Mouse (Mus musculus): ENCODE results near the gene Ube2d1. TPM values are rescaled to one million over a fixed set of nuclear protein-coding genes. Genes with fewer than 3 reads are reported as not detected.

The Ube2d1 gene
- polyA plus RNA-seq, 1 experiment: 34.0 TPM

DNA sequence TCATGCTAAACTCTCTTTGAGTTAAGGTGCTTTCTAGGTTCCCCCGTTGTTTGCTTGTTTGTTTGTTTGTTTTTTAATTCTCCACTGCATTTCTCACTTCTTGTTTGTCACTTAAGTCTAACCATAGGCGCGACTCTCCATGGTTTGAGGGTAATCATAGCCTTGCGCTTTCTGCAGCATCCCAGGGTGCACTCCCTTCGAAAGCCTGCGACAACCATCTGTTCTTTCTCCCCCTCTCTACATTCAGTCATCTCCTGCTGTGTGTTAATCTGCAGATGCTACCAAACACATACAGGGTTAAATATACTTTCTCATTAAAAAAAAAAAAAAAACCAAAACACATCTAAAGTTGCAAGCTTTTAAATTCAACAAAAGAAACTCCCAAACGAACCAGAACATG is 31.4 kb upstream of the Ube2d1 start:
- no peak overlapping the region for H3ac ChIP-seq (ENCODE audit: control insufficient read depth, insufficient read length, low read depth)
- TF ChIP-seq CEBPB (IDR thresholded peaks at IDR 0.05; ENCODE audit: low read depth): no peak
- no peak for TF ChIP-seq FOSL1 (IDR thresholded peaks at IDR 0.05; ENCODE audit: insufficient read depth, low read length, poor library complexity, severe bottlenecking)
- TF ChIP-seq USF1 (IDR thresholded peaks at IDR 0.05; ENCODE audit: low read depth): no peak
- no peak for TF ChIP-seq CTCF (IDR thresholded peaks at IDR 0.05; ENCODE audit: control insufficient read depth, insufficient read depth, insufficient read length)
- no peak for TF ChIP-seq MAX (IDR thresholded peaks at IDR 0.05)
- no peak for TF ChIP-seq MYOG (IDR thresholded peaks at IDR 0.05; ENCODE audit: control insufficient read depth, extremely low read depth, insufficient read length)
- TF ChIP-seq MYOD1 (IDR thresholded peaks at IDR 0.05; ENCODE audit: control insufficient read depth, insufficient read length, low read depth): no peak
- no peaks in the 10 kb centered on the region for H3K36me3 ChIP-seq (ENCODE audit: control insufficient read depth, insufficient read depth)
- no peaks in the 10 kb centered on the region for H3K27me3 ChIP-seq (ENCODE audit: control insufficient read depth, insufficient read depth, insufficient read length)
- no peaks in the 10 kb centered on the region for H3K79me3 ChIP-seq (ENCODE audit: low read depth)
- no peak overlapping the region for H3K4me3 ChIP-seq (ENCODE audit: insufficient read depth, poor library complexity, severe bottlenecking)
- H3K79me2 ChIP-seq (ENCODE audit: control insufficient read depth, insufficient read depth): no peaks in the 10 kb centered on the region

DNA sequence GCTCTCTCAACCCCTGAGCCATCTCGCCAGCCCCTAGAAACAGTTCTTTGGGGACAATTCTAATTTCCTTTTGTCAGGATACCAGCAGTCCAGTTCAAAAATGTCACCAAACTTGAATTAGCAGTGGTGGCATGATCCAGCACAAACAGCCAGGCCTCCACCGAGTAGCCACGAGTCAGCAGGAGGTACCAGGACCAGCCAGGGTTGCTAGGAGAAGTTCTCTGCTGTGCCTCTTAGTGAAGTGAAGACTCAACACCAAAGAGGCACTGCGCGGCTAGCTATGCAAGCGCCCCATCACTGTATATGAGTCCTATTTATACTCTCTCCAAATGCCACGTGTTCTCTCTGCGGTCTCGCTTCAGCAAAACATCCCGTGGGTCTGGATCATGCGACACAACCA is 31.0 kb upstream of the Ube2d1 start:
- Histone ChIP-seq H3ac (ENCODE audit: control insufficient read depth, insufficient read length, low read depth) (no peak overlapping the region), H3K79me3 (ENCODE audit: low read depth) (no peaks in the 10 kb centered on the region), H3K79me2 (ENCODE audit: control insufficient read depth, insufficient read depth) (no peaks in the 10 kb centered on the region), H3K36me3 (ENCODE audit: control insufficient read depth, insufficient read depth) (no peaks in the 10 kb centered on the region), H3K27me3 (ENCODE audit: control insufficient read depth, insufficient read depth, insufficient read length) (no peaks in the 10 kb centered on the region), H3K4me3 (ENCODE audit: insufficient read depth, poor library complexity, severe bottlenecking) (no peak overlapping the region)
- TF ChIP-seq FOSL1 (IDR thresholded peaks at IDR 0.05; ENCODE audit: insufficient read depth, low read length, poor library complexity, severe bottlenecking) (no peak), USF1 (IDR thresholded peaks at IDR 0.05; ENCODE audit: low read depth) (no peak), CEBPB (IDR thresholded peaks at IDR 0.05; ENCODE audit: low read depth) (no peak), MAX (IDR thresholded peaks at IDR 0.05) (no peak), MYOG (IDR thresholded peaks at IDR 0.05; ENCODE audit: control insufficient read depth, extremely low read depth, insufficient read length) (no peak), CTCF (IDR thresholded peaks at IDR 0.05; ENCODE audit: control insufficient read depth, insufficient read depth, insufficient read length) (no peak), MYOD1 (IDR thresholded peaks at IDR 0.05; ENCODE audit: control insufficient read depth, insufficient read length, low read depth) (no peak)

DNA sequence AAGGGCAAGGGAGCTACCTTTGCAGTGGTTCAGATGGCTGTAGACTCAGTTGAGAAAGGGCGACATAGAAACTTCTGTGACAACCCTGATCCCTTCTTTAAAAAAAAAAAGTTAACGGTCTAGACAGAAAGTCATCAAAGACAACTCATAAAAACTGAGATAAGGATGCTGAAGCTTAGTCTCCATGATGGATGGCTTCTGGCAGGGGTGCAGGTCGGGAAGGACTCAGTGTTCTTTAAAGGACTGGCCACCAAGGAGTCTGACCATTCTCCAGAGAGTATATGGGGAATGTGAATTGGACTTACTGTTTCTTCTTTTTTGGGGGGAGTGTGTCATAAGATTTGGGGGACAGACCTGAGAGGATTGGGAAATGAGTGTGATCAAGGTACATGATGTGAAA is 29.5 kb upstream of the Ube2d1 start:
- Histone ChIP-seq H3K79me2 (ENCODE audit: control insufficient read depth, insufficient read depth) (no peaks in the 10 kb centered on the region), H3K4me3 (ENCODE audit: insufficient read depth, poor library complexity, severe bottlenecking) (no peak overlapping the region), H3K79me3 (ENCODE audit: low read depth) (no peaks in the 10 kb centered on the region), H3K36me3 (ENCODE audit: control insufficient read depth, insufficient read depth) (no peaks in the 10 kb centered on the region), H3ac (ENCODE audit: control insufficient read depth, insufficient read length, low read depth) (no peak overlapping the region), H3K27me3 (ENCODE audit: control insufficient read depth, insufficient read depth, insufficient read length) (no peaks in the 10 kb centered on the region)
- TF ChIP-seq MAX (IDR thresholded peaks at IDR 0.05) (no peak), CTCF (IDR thresholded peaks at IDR 0.05; ENCODE audit: control insufficient read depth, insufficient read depth, insufficient read length) (no peak), MYOG (IDR thresholded peaks at IDR 0.05; ENCODE audit: control insufficient read depth, extremely low read depth, insufficient read length) (no peak), USF1 (IDR thresholded peaks at IDR 0.05; ENCODE audit: low read depth) (no peak), MYOD1 (IDR thresholded peaks at IDR 0.05; ENCODE audit: control insufficient read depth, insufficient read length, low read depth) (no peak), CEBPB (IDR thresholded peaks at IDR 0.05; ENCODE audit: low read depth) (no peak), FOSL1 (IDR thresholded peaks at IDR 0.05; ENCODE audit: insufficient read depth, low read length, poor library complexity, severe bottlenecking) (no peak)

DNA sequence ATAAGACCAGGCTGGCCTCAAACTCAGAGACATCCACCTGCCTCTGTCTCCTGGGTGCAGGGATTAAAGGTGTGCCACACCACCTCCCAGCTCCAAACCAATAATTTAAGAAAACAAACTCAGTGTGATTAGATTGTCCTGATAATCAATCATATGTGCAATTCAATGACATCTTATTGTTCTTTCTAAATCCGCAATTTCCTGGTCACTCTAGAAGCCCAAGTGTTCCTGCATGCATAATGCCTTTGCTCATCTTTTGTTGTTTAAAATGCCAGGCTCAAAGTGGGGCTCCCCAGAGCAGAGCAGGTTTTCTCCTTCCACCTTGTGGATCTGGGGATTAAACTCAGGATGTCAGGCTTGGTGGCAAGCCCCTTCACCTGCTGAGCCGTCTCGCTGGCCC is 25.2 kb upstream of the Ube2d1 start:
- H3K79me3 ChIP-seq (ENCODE audit: low read depth): no peaks in the 10 kb centered on the region
- no peak overlapping the region for H3K4me3 ChIP-seq (ENCODE audit: insufficient read depth, poor library complexity, severe bottlenecking)
- no peaks in the 10 kb centered on the region for H3K36me3 ChIP-seq (ENCODE audit: control insufficient read depth, insufficient read depth)
- H3K27me3 ChIP-seq (ENCODE audit: control insufficient read depth, insufficient read depth, insufficient read length): no peaks in the 10 kb centered on the region
- H3K79me2 ChIP-seq (ENCODE audit: control insufficient read depth, insufficient read depth): no peaks in the 10 kb centered on the region
- no peak overlapping the region for H3ac ChIP-seq (ENCODE audit: control insufficient read depth, insufficient read length, low read depth)
- TF ChIP-seq CTCF (IDR thresholded peaks at IDR 0.05; ENCODE audit: control insufficient read depth, insufficient read depth, insufficient read length): no peak
- TF ChIP-seq CEBPB (IDR thresholded peaks at IDR 0.05; ENCODE audit: low read depth): no peak
- TF ChIP-seq MYOG (IDR thresholded peaks at IDR 0.05; ENCODE audit: control insufficient read depth, extremely low read depth, insufficient read length): no peak
- no peak for TF ChIP-seq MYOD1 (IDR thresholded peaks at IDR 0.05; ENCODE audit: control insufficient read depth, insufficient read length, low read depth)
- TF ChIP-seq FOSL1 (IDR thresholded peaks at IDR 0.05; ENCODE audit: insufficient read depth, low read length, poor library complexity, severe bottlenecking): no peak
- TF ChIP-seq USF1 (IDR thresholded peaks at IDR 0.05; ENCODE audit: low read depth): no peak
- TF ChIP-seq MAX (IDR thresholded peaks at IDR 0.05): no peak

DNA sequence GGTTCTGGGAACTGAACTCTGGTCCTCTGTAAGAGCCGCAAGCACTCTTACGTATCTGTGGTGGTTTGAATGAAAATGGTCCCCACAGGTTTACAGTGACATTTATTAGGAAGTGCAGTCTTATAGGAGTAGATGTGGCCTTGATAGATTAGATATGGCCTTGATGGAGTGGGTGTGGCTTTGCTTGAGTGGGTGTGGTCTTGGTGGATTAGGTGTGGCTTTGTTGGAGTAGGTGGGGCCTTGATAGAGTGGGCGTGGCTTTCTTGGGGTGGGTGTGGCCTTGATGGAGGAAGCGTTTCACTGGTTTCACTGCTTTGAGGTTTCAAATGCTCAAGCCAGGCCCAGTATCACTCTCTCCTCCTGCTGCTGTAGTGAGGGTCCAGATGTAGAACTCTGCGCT is 23.1 kb upstream of the Ube2d1 start:
- Histone ChIP-seq H3K27me3 (ENCODE audit: control insufficient read depth, insufficient read depth, insufficient read length) (no peaks in the 10 kb centered on the region), H3ac (ENCODE audit: control insufficient read depth, insufficient read length, low read depth) (no peak overlapping the region), H3K79me3 (ENCODE audit: low read depth) (no peaks in the 10 kb centered on the region), H3K4me3 (ENCODE audit: insufficient read depth, poor library complexity, severe bottlenecking) (no peak overlapping the region), H3K36me3 (ENCODE audit: control insufficient read depth, insufficient read depth) (no peaks in the 10 kb centered on the region), H3K79me2 (ENCODE audit: control insufficient read depth, insufficient read depth) (no peaks in the 10 kb centered on the region)
- TF ChIP-seq USF1 (IDR thresholded peaks at IDR 0.05; ENCODE audit: low read depth) (no peak), MYOG (IDR thresholded peaks at IDR 0.05; ENCODE audit: control insufficient read depth, extremely low read depth, insufficient read length) (no peak), MAX (IDR thresholded peaks at IDR 0.05) (no peak), CTCF (IDR thresholded peaks at IDR 0.05; ENCODE audit: control insufficient read depth, insufficient read depth, insufficient read length) (no peak), FOSL1 (IDR thresholded peaks at IDR 0.05; ENCODE audit: insufficient read depth, low read length, poor library complexity, severe bottlenecking) (no peak), CEBPB (IDR thresholded peaks at IDR 0.05; ENCODE audit: low read depth) (no peak), MYOD1 (IDR thresholded peaks at IDR 0.05; ENCODE audit: control insufficient read depth, insufficient read length, low read depth) (no peak)

DNA sequence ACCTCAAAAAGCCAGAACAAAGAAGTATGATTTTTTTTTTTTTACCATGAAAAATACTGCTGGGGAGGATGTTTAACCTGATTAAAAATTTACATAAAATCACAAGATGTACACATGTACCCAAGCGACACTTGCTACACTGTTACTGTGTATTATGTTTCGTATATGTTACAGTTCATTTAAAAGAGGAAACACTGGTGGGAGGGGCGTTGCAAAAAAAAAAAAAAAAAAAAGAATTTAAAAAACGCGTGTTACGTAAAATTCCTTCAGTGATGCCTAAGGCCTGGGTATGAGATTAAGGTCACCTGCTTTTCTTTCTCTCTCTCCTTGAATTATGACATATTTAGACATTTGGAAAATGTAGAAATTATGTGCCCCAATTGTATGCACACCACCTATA is 21.7 kb upstream of the Ube2d1 start:
- no peak overlapping the region for H3K4me3 ChIP-seq (ENCODE audit: insufficient read depth, poor library complexity, severe bottlenecking)
- H3K79me3 ChIP-seq (ENCODE audit: low read depth): no peaks in the 10 kb centered on the region
- no peaks in the 10 kb centered on the region for H3K36me3 ChIP-seq (ENCODE audit: control insufficient read depth, insufficient read depth)
- TF ChIP-seq FOSL1 (IDR thresholded peaks at IDR 0.05; ENCODE audit: insufficient read depth, low read length, poor library complexity, severe bottlenecking) (no peak), CTCF (IDR thresholded peaks at IDR 0.05; ENCODE audit: control insufficient read depth, insufficient read depth, insufficient read length) (no peak), CEBPB (IDR thresholded peaks at IDR 0.05; ENCODE audit: low read depth) (no peak), MYOG (IDR thresholded peaks at IDR 0.05; ENCODE audit: control insufficient read depth, extremely low read depth, insufficient read length) (no peak), MYOD1 (IDR thresholded peaks at IDR 0.05; ENCODE audit: control insufficient read depth, insufficient read length, low read depth) (no peak), MAX (IDR thresholded peaks at IDR 0.05) (no peak), USF1 (IDR thresholded peaks at IDR 0.05; ENCODE audit: low read depth) (no peak)
- no peaks in the 10 kb centered on the region for H3K27me3 ChIP-seq (ENCODE audit: control insufficient read depth, insufficient read depth, insufficient read length)
- H3K79me2 ChIP-seq (ENCODE audit: control insufficient read depth, insufficient read depth): no peaks in the 10 kb centered on the region
- no peak overlapping the region for H3ac ChIP-seq (ENCODE audit: control insufficient read depth, insufficient read length, low read depth)

Measured in C2C12 (cell line).